Mouse (Mus musculus): Measurements from ENCODE around the gene Smyd3.

GRCm38 (mm10) chr1:179553197-179553948 lies 35.5 kb upstream of the Smyd3 start:
- TF ChIP-seq POLR2A (IDR thresholded peaks at IDR 0.05; ENCODE audit: borderline replicate concordance, low read depth, low read length) (no peak), CTCF (IDR thresholded peaks at IDR 0.05; ENCODE audit: low read depth, low read length) (no peak)

Measured in bone marrow macrophage, adult 2 months (primary cell).